Mouse (Mus musculus) megakaryocyte-erythroid progenitor cell, adult 5 weeks (primary cell): ENCODE data around the gene Gm5916. TPM values are rescaled to one million over a fixed set of nuclear protein-coding genes. Genes with fewer than 3 reads are reported as not detected.

ENCODE experiments used
- polyA plus RNA-seq: library from polyadenylated mRNA; stranded (reverse); fragments of >175 nt; gene quantifications from 2 replicates; pipeline ENCODE4 v1.2.3, GENCODE M21; 2012

Gene Gm5916
- not detected in 2 replicates for polyA plus RNA-seq

DNA sequence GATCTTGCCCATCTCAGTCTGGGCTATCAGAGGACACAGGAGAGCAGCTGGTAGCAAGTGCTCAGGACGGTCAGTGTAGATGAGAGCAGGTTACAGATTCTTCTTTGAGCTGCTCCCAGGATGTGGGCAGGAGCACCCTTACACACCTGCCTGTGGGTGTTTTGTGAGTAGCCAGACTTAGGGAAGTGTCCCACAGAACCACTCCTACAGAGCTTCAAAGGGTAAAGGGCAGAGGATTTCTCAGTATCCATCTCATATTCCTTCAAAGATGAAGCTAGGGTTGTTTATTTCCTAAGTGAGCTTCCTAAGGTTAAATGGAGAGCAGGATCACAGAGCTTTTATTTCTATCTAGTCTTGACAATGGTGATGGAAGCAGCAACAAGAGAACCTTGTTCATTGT is at the start of gene Gm5916:
Gm5916 (minus strand) TSS at position 101 of the 400 bp plus-strand sequence.

Other genes starting within 250 kb of the Gm5916 start
- not detected in 2 replicates for gene 9230113P08Rik, start 220.4 kb downstream of the Gm5916 start, polyA plus RNA-seq